Mouse (Mus musculus) G1E (cell line): ENCODE measurements around the gene Slc3a2. TPM values are rescaled to one million over a fixed set of nuclear protein-coding genes. Genes with fewer than 3 reads are reported as not detected.

Experiments used
- ATAC-seq: 2 replicates; pipeline ENCODE4 v1.8.0; 2016; ENCODE audit warnings: mild to moderate bottlenecking; ENCODE audit not compliant: insufficient number of reproducible peaks, poor library complexity, low FRiP score, severe bottlenecking; ENCODE audit errors: extremely low read depth
- DNase-seq: peaks from one replicate; pipeline ENCODE4 v3.0.0; 2012; ENCODE audit warnings: low spot score
- H3K27me3 ChIP-seq: 2 replicates; pipeline ENCODE4 v1.6.1; 2012; ENCODE audit warnings: mild to moderate bottlenecking, low read length, inconsistent platforms; ENCODE audit not compliant: insufficient read depth
- H3K36me3 ChIP-seq: replicated peaks from 2 replicates; pipeline ENCODE3; 2012; ENCODE audit warnings: mild to moderate bottlenecking, inconsistent platforms
- H3K4me1 ChIP-seq: 2 replicates; pipeline ENCODE4 v1.6.1; 2012; ENCODE audit warnings: low read depth, low read length, inconsistent platforms, mixed read lengths; ENCODE audit not compliant: insufficient read depth
- H3K4me3 ChIP-seq: 2 replicates; pipeline ENCODE4 v1.5.1; 2012; ENCODE audit warnings: low read depth, mild to moderate bottlenecking, inconsistent platforms, low read length, moderate library complexity, mixed read lengths
- H3K9me3 ChIP-seq: replicated peaks from 2 replicates; pipeline ENCODE4 v1.6.1; 2012; ENCODE audit warnings: inconsistent platforms
- CTCF ChIP-seq: IDR thresholded peaks from 2 replicates; pipeline ENCODE4 v1.5.1; 2012; ENCODE audit warnings: low read depth, low read length, inconsistent platforms, mixed read lengths
- GATA1 ChIP-seq: IDR thresholded peaks from 2 replicates; pipeline ENCODE4 v1.6.1; 2012; ENCODE audit warnings: borderline replicate concordance, low read length, inconsistent platforms, mixed read lengths
- GATA2 ChIP-seq: IDR thresholded peaks from 2 replicates; pipeline ENCODE4 v1.6.1; 2012; ENCODE audit warnings: low read depth, low read length, inconsistent platforms, borderline replicate concordance
- POLR2AphosphoS5 ChIP-seq: IDR thresholded peaks from 2 replicates; pipeline ENCODE4 v1.6.1; 2012; ENCODE audit warnings: low read depth, low read length, inconsistent platforms; ENCODE audit not compliant: insufficient replicate concordance
- TAL1 ChIP-seq: conservative IDR thresholded peaks from 2 replicates; pipeline ENCODE4 v1.6.1; 2012; ENCODE audit warnings: low read depth, low read length, inconsistent platforms, mixed read lengths
- polyA plus RNA-seq: library from polyadenylated mRNA; stranded (reverse); fragments of >175 nt; gene quantifications from 2 replicates; pipeline ENCODE4 v1.2.3, GENCODE M21; 2012
- total RNA-seq, 2 experiments: library from RNA; stranded (forward) in 1 of 2; stranded (reverse) in 1 of 2; fragments of 200-1000 nt in 1 of 2; fragments of >200 nt in 1 of 2; fragmentation: Nextera tagmentation in 1 of 2; gene quantifications; 2 replicates each; pipeline ENCODE4 v1.2.3; 2014 to 2017

Gene Slc3a2
- total and polyA plus RNA-seq, 3 experiments, result 232 to 317 (median 282) TPM

DNA sequence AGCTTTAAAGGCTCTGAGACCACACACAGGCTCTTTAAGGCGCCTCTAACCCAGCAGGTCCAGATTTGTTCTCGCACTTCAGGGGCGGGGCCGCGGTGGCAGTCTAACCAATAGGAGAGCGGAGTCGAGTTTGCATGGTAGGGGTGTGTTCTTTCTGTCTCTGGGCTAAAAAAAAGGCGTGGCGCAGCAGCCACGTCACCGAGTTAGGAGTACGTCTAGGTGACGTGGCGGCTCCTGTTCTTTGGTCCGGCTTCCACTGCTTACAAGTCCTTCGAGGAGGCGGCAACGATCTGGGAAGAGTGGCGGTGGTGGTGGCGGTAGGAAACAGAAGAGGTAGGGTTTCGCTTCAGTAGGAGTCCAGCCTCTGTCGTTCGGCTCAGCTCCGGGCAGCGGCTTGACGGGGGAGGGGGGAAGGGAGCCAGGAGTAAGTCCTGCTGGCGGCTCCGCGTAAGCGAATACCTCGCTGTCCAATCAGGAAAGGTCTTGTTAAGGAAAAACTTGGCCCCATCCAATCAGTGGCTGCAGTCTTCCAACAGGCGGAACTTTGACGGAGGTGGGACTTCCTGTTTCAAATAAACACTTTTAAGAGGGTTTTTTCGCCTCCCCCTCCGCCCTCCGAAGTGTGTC is 18.2 kb upstream of the Slc3a2 start, which contains the start of gene Stx5a:
TSS of gene Stx5a (plus strand) at position 171 of the 627 bp plus-strand sequence.
- H3K4me1 ChIP-seq, result peaks cover 60% of the 10 kb centered on the region
- H3K27me3 ChIP-seq, result no peaks in the 10 kb centered on the region
- no peak for TF ChIP-seq GATA2
- TF ChIP-seq POLR2AphosphoS5, result no peak; the same call in 1 of the 2 replicates
- TF ChIP-seq TAL1, result no peak
- no peak for TF ChIP-seq GATA1
- no peak for TF ChIP-seq CTCF
- no peaks in the 10 kb centered on the region for H3K9me3 ChIP-seq
- H3K4me3 ChIP-seq, result peak within 1 kb of the TSS; percentile 75
- H3K36me3 ChIP-seq, result peaks cover 84% of the 10 kb centered on the region
- ATAC-seq (peak; percentile 95), DNase-seq (peak; percentile 84)

DNA sequence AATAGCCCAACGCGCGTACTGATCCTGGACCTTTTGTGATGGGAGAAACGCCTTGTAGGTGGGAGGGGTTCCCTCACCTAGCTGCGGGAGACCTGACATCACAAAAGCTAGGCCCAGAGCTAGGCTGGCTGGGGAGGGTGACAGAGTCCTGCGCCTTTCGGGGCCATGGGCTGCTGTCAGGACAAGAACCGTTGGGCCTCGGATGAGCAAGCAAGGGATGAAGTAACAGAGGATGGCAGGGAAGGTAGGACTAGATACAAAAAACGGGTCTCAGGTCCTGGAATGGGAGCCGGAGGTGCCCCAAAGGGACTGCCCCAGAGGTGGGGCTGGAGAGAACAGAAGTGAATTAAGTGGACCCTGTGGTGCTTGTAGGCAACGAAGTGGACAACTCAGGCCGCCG is 17.4 kb upstream of the Slc3a2 start, which contains the start of gene 1700092M07Rik:
TSS of gene 1700092M07Rik (plus strand) at position 116 of the 400 bp plus-strand sequence.
- no peaks in the 10 kb centered on the region for H3K27me3 ChIP-seq
- DNase-seq (no peak), ATAC-seq (no peak)
- no peaks in the 10 kb centered on the region for H3K9me3 ChIP-seq
- H3K4me1 ChIP-seq, result peaks cover 60% of the 10 kb centered on the region
- peaks cover 77% of the 10 kb centered on the region for H3K36me3 ChIP-seq
- peak within 1 kb of the TSS; percentile 75 for H3K4me3 ChIP-seq
- TF ChIP-seq CTCF, result no peak
- TF ChIP-seq POLR2AphosphoS5, result no peak
- no peak for TF ChIP-seq GATA1
- TF ChIP-seq TAL1, result no peak
- TF ChIP-seq GATA2, result no peak

DNA sequence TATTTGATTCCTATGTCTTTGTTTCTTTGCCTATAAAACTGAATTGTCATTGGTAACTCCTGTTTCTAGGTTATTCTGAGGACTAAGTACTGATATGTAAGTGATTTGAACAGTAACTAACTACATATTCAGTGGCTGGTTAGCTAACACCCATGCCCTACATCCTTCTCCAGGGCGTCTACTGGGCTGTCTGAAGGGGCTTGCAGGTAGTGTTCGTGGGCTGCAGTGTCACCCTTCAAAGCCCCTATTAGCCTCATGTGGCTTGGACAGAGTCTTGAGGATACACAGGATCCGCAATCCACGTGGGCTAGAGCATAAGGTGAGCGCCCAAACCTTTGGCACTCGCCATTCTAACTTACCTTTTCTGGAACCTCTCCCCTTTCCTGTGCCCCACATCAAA is 16.5 kb upstream of the Slc3a2 start:
- H3K4me1 ChIP-seq, result peaks cover 59% of the 10 kb centered on the region
- DNase-seq, result no peak
- TF ChIP-seq GATA2 (no peak), GATA1 (no peak), POLR2AphosphoS5 (no peak), CTCF (no peak)
- no peaks in the 10 kb centered on the region for H3K9me3 ChIP-seq
- no peak overlapping the region for H3K4me3 ChIP-seq
- H3K27me3 ChIP-seq, result no peaks in the 10 kb centered on the region
- peaks cover 68% of the 10 kb centered on the region for H3K36me3 ChIP-seq
- no peak for ATAC-seq

DNA sequence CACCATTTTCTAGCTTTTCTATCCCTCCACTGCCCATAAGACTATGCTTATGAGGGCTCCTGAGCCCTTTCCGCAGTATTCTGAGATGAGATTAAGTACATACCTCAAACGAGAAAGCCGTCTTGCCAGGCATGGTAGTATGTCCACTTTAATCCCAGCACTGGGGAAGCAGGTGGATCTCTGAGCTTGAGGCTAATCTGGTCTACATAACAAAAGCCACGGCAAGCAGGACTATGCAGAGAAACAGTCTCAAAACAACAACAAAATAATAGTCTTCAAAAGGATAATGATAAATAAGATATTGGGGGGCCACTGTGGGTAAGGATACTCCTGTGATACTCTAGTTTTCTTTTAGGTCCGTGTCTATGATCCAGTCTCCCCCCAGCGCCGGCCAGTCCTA is 15.7 kb upstream of the Slc3a2 start:
- Histone ChIP-seq H3K27me3 (no peaks in the 10 kb centered on the region), H3K36me3 (peaks cover 60% of the 10 kb centered on the region), H3K9me3 (no peaks in the 10 kb centered on the region), H3K4me3 (no peak overlapping the region), H3K4me1 (peaks cover 59% of the 10 kb centered on the region)
- ATAC-seq, result no peak
- DNase-seq, result no peak
- TF ChIP-seq POLR2AphosphoS5 (no peak), TAL1 (no peak), CTCF (no peak), GATA1 (no peak), GATA2 (no peak)

DNA sequence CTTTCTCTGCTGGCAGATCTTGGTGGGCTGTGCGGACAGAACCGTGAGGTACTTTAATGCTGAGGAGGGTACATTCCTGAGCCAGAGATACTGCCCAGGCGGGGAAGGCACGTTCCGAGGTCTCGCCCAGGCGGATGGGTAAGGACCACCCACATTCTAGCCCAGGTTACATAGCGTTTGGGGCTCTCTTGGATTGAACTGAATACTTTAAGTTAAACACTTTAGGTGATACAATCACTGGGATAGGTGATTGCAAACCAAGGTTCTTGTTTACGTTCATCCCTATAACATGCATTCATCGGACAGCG is 12.9 kb upstream of the Slc3a2 start:
- ATAC-seq (no peak), DNase-seq (no peak)
- TF ChIP-seq CTCF (no peak), POLR2AphosphoS5 (no peak), GATA2 (no peak)
- peaks cover 44% of the 10 kb centered on the region for H3K4me1 ChIP-seq
- peaks cover 43% of the 10 kb centered on the region for H3K36me3 ChIP-seq
- peaks cover 5% of the 10 kb centered on the region; the same call in 1 of the 2 replicates for H3K9me3 ChIP-seq
- peak overlapping the region; percentile 99 for H3K4me3 ChIP-seq
- peaks cover 3% of the 10 kb centered on the region; the same call in 1 of the 2 replicates for H3K27me3 ChIP-seq

DNA sequence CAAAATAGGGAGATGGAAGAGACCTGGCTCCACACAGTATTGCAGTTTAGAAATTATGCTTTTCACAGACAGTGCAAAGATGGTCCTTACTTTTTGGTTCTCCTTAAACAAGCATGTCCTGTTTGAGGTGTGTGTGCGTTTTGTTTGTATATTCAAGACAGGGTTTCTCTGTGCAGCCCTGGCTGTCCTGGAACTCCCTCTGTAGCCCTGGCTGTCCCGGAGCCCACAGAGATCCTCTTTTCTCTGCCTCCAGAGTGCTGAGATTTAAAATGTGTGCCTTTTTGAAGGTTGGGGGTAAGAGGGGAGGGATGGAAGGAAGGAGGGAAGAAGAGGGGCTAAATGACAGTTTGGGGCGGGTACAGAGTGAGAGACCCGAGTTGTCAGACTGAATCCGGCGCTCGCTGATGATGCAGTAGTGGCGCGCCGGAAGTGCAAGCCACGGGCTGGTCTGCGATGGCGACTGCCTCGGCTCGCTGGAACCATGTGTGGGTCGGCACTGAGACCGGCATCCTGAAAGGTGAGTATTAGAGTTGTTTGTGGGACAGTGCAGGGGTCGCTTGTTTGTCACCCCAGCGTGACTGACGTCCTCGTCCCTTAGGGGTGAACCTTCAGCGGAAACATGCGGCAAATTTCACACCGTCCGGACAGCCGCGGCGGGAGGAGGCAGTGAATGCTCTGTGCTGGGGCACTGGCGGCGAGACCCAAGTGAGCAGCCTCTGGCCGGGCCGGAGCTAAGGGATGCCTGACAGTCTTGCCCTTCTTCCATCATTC is 12.4 kb upstream of the Slc3a2 start, which contains the start of gene Wdr74:
TSS of gene Wdr74 (plus strand) at position 439 of the 771 bp plus-strand sequence.
- peak; percentile 76 for ATAC-seq

More for the DNA sequence above, 12.4 kb upstream of the Slc3a2 start, which contains the start of gene Wdr74:
- H3K4me3 ChIP-seq, result peak within 1 kb of the TSS; percentile 99
- H3K9me3 ChIP-seq, result peaks cover 5% of the 10 kb centered on the region; the same call in 1 of the 2 replicates
- H3K4me1 ChIP-seq, result peaks cover 39% of the 10 kb centered on the region
- H3K36me3 ChIP-seq, result peaks cover 38% of the 10 kb centered on the region
- TF ChIP-seq TAL1 (no peak), GATA1 (no peak), CTCF (no peak), GATA2 (no peak), POLR2AphosphoS5 (no peak)
- peak; percentile 56 for DNase-seq
- peaks cover 3% of the 10 kb centered on the region; the same call in 1 of the 2 replicates for H3K27me3 ChIP-seq
